Mouse (Mus musculus) olfactory bulb, adult 2 months (tissue): Measurements from ENCODE around the gene Tapbp.

Source experiments
- CTCF ChIP-seq: fragments of 200-500 bp; IDR thresholded peaks from 2 replicates; pipeline ENCODE4 v1.5.1; 2012; ENCODE audit warnings: low read depth, mild to moderate bottlenecking, low read length, moderate library complexity; ENCODE audit not compliant: insufficient read depth
- POLR2A ChIP-seq: fragments of 200-500 bp; IDR thresholded peaks from 2 replicates; pipeline ENCODE4 v1.6.1; 2012; ENCODE audit warnings: mild to moderate bottlenecking, low read depth, low read length, moderate library complexity; ENCODE audit not compliant: insufficient read depth

GRCm38 (mm10) chr17:33902491-33902890, 13.2 kb upstream of the Tapbp start:
- TF ChIP-seq CTCF (no peak), POLR2A (no peak)
